Mouse (Mus musculus): ENCODE results near the gene Arhgap24.

GRCm38 (mm10) chr5:102548382-102548781 is 67.2 kb downstream of the Arhgap24 start:
- TF ChIP-seq CTCF (IDR thresholded peaks at IDR 0.05; ENCODE audit: low read depth, low read length) (no peak), POLR2A (IDR thresholded peaks at IDR 0.05; ENCODE audit: borderline replicate concordance, low read depth, low read length) (no peak)
